Mouse (Mus musculus) G1E-ER4 (cell line): ENCODE measurements around the gene Soga1. TPM values are rescaled to one million over a fixed set of nuclear protein-coding genes. Genes with fewer than 3 reads are reported as not detected.

ENCODE experiments used
- GATA1 ChIP-seq: IDR thresholded peaks from one replicate; pipeline ENCODE4 v1.8.0; 2012; ENCODE audit warnings: low read length, inconsistent platforms
- polyA plus RNA-seq: library from polyadenylated mRNA; stranded (reverse); fragments of >175 nt; gene quantifications from 2 replicates; pipeline ENCODE4 v1.2.3, GENCODE M21; 2012

Soga1 gene
- polyA plus RNA-seq, 1 experiment, result 32.1 TPM

GRCm38 (mm10) chr2:157058342-157058998 is 20.6 kb downstream of the Soga1 start:
- TF ChIP-seq GATA1, result no peak

- no peak for TF ChIP-seq GATA1
These were observed 21.3 kb downstream of the Soga1 start for GRCm38 (mm10) chr2:157057758-157058157.

GRCm38 (mm10) chr2:157057186-157057585 is 21.9 kb downstream of the Soga1 start:
- no peak for TF ChIP-seq GATA1

GRCm38 (mm10) chr2:157055721-157056120 is 23.3 kb downstream of the Soga1 start:
- no peak for TF ChIP-seq GATA1

GRCm38 (mm10) chr2:157054816-157055215 is 24.2 kb downstream of the Soga1 start:
- TF ChIP-seq GATA1, result no peak

GRCm38 (mm10) chr2:157054297-157054696 is 24.8 kb downstream of the Soga1 start:
- no peak for TF ChIP-seq GATA1

GRCm38 (mm10) chr2:157053787-157054186 is 25.3 kb downstream of the Soga1 start:
- TF ChIP-seq GATA1, result no peak

- TF ChIP-seq GATA1, result no peak
These were observed 25.9 kb downstream of the Soga1 start for GRCm38 (mm10) chr2:157053124-157053523.

GRCm38 (mm10) chr2:157052448-157052847 is 26.6 kb downstream of the Soga1 start:
- no peak for TF ChIP-seq GATA1

GRCm38 (mm10) chr2:157049831-157050243 is 29.2 kb downstream of the Soga1 start:
- no peak for TF ChIP-seq GATA1

GRCm38 (mm10) chr2:157048395-157049181 is 30.5 kb downstream of the Soga1 start:
- TF ChIP-seq GATA1, result no peak

GRCm38 (mm10) chr2:157046956-157047355 is 32.1 kb downstream of the Soga1 start:
- no peak for TF ChIP-seq GATA1

GRCm38 (mm10) chr2:157045932-157046331 is 33.1 kb downstream of the Soga1 start:
- no peak for TF ChIP-seq GATA1

- TF ChIP-seq GATA1, result no peak
These were observed 35.1 kb downstream of the Soga1 start for GRCm38 (mm10) chr2:157043987-157044386.

- TF ChIP-seq GATA1, result no peak
These were observed 35.5 kb downstream of the Soga1 start for GRCm38 (mm10) chr2:157043556-157043955.

GRCm38 (mm10) chr2:157041421-157041820 is 37.6 kb downstream of the Soga1 start:
- TF ChIP-seq GATA1, result no peak

- TF ChIP-seq GATA1, result no peak
These were observed 38.4 kb downstream of the Soga1 start for GRCm38 (mm10) chr2:157040649-157041046.
